Mouse (Mus musculus): ENCODE data around the gene Cyth3. TPM values are rescaled to one million over a fixed set of nuclear protein-coding genes. Genes with fewer than 3 reads are reported as not detected.

The Cyth3 gene
- polyA plus RNA-seq (2014; fragmentation: Nextera tagmentation; extraction: Ambion mirVana), result 51.6 and 52.2 TPM in 2 replicates

DNA sequence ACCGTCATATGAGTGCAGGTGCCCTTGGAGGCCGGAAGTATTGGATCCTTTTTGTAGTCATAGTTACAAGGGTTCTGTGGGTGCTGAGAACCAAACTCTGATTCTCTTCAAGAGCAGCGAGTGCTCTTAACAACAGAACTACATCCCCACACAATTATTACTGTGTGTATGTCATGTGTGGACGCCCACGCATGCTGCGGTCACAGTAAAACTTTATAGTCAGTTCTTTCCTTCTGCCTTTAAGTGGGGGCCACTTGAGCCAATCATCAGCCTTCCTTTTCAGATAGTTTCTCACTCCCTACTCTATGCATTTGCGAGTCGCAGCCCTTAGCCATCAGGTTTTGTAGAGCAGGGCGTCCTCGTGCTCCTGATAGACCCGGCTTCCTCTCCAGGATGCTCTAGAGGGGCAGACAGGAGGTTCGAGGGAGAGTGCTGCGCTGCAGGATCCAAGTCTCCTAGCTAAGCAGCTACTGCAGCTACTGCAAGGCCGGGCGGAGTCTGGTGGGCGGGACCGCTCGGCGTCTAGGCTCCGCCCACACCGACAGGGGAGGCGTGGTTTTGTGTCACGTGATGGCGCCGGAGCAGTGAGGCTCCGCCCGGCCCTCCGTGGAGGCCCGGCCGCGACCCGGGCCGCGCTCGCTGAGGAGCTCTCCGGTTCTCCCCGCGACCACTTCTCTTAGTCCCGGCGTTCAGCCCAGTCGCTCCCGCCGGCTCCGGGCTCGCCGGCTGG lies at the start of gene Cyth3:
Gene Cyth3 (plus strand): TSS at position 555 of the 730 bp plus-strand sequence.
- peak; percentile 91 for ATAC-seq (replicated peaks; ENCODE audit: low FRiP score, low TSS enrichment, low read depth)
- 8% methylated on average over 46 of the region's 46 CpGs for WGBS
- H3K27ac ChIP-seq (ENCODE audit: low read depth), result peak within 1 kb of the TSS; percentile 71
- H3K4me3 ChIP-seq (ENCODE audit: low read depth, low read length), result peak within 1 kb of the TSS; percentile 90
- H3K4me2 ChIP-seq (ENCODE audit: low read length), result peak within 1 kb of the TSS; percentile 82
- no peaks in the 10 kb centered on the region for H3K36me3 ChIP-seq (ENCODE audit: control insufficient read depth, insufficient read depth, low read length)
- peaks cover 30% of the 10 kb centered on the region for H3K4me1 ChIP-seq (replicated peaks; ENCODE audit: control insufficient read depth, insufficient read depth, low read length)
- no peaks in the 10 kb centered on the region for H3K9me3 ChIP-seq (ENCODE audit: control insufficient read depth, low read length)
- peak within 1 kb of the TSS; percentile 85 for H3K9ac ChIP-seq (ENCODE audit: low read length)
- H3K27me3 ChIP-seq (replicated peaks; ENCODE audit: control insufficient read depth, insufficient read depth, low read length), result no peaks in the 10 kb centered on the region
- peak; percentile 99 for DNase-seq (ENCODE audit: low spot score)

DNA sequence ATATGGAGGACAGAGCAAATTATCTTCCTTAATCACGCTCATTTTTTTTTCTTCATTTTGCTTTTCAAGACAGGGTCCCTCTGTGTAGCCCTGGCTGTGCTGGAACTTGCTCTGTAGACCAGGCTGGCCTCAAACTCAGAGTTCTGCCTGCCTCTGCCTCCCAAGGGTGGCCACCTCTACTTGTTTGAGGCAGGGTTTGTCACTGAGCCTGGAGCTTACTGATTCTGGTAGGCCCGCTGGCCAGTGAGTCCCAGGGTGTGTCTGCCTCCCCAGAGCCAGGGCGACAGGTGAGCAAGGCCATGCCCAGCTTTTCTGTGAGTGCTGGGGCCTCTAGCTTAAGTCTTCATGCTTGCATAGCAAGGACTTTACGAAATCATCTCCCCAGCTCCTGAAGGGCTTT lies 49.2 kb upstream of the Cyth3 start:
- Histone ChIP-seq H3K4me3 (ENCODE audit: low read depth, low read length) (no peak overlapping the region), H3K9ac (ENCODE audit: low read length) (no peak overlapping the region), H3K4me1 (replicated peaks; ENCODE audit: control insufficient read depth, insufficient read depth, low read length) (peaks cover 12% of the 10 kb centered on the region; the same call in 1 of the 2 replicates), H3K27me3 (replicated peaks; ENCODE audit: control insufficient read depth, insufficient read depth, low read length) (no peaks in the 10 kb centered on the region), H3K9me3 (ENCODE audit: control insufficient read depth, low read length) (no peaks in the 10 kb centered on the region), H3K36me3 (ENCODE audit: control insufficient read depth, insufficient read depth, low read length) (no peaks in the 10 kb centered on the region), H3K27ac (ENCODE audit: low read depth) (no peak overlapping the region), H3K4me2 (ENCODE audit: low read length) (no peak overlapping the region)
- DNase-seq (ENCODE audit: low spot score) (no peak), ATAC-seq (replicated peaks; ENCODE audit: low FRiP score, low TSS enrichment, low read depth) (no peak)
- 93% methylated on average over 4 of the region's 4 CpGs for WGBS

DNA sequence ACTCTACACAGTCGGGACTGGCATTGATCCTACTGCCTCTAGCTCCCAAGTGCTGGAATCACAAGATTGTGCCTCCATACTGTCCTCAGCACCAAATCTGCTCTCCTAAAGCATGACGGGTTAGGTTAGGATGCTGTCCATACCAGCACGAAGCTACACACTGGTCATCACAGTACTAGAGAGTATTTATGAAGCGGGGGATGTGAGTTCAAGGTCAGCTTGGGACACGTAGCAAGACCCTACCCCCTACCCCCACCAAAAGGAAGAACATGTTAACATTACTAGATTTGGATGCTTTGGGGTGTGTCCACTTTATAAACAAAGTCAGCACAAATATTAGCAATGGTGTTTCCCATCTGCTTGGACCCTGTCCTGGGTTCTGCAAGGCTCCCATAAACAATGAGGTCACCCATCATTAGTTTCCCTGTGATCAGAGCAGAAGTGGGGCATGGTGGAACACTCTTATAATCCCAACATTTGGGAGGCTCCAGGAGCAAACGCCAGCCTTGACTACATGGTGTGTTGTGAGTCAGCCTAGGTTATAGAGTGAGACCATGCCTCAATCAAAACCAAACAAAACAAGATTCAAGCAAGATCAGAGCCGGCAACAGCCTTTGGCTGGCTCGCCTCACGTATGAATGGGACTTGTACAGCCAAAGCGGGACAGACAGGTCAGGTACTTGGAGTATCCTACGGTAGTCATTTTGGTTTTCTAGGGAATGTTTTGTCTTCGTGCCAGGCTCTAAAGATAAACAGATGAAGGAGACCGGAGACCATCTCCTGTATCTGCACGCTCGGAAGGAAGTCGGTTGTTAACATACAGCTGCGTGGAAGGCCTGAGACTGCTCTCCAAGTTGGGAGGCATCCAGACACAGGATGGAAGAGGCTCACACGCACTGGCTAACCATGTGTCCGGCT lies 47.7 kb upstream of the Cyth3 start:
- H3K9me3 ChIP-seq (ENCODE audit: control insufficient read depth, low read length), result no peaks in the 10 kb centered on the region
- H3K9ac ChIP-seq (ENCODE audit: low read length), result no peak overlapping the region
- H3K4me1 ChIP-seq (replicated peaks; ENCODE audit: control insufficient read depth, insufficient read depth, low read length), result peaks cover 12% of the 10 kb centered on the region; the same call in 1 of the 2 replicates
- peak; percentile 60 for DNase-seq (ENCODE audit: low spot score)
- H3K27ac ChIP-seq (ENCODE audit: low read depth), result peak overlapping the region; percentile 62; the same call in 1 of the 2 replicates
- WGBS, result 49% methylated on average over 19 of the region's 19 CpGs
- H3K27me3 ChIP-seq (replicated peaks; ENCODE audit: control insufficient read depth, insufficient read depth, low read length), result no peaks in the 10 kb centered on the region
- H3K4me3 ChIP-seq (ENCODE audit: low read depth, low read length), result no peak overlapping the region
- no peaks in the 10 kb centered on the region for H3K36me3 ChIP-seq (ENCODE audit: control insufficient read depth, insufficient read depth, low read length)
- peak overlapping the region; percentile 20; the same call in 1 of the 2 replicates for H3K4me2 ChIP-seq (ENCODE audit: low read length)
- ATAC-seq (replicated peaks; ENCODE audit: low FRiP score, low TSS enrichment, low read depth), result peak; percentile 77

DNA sequence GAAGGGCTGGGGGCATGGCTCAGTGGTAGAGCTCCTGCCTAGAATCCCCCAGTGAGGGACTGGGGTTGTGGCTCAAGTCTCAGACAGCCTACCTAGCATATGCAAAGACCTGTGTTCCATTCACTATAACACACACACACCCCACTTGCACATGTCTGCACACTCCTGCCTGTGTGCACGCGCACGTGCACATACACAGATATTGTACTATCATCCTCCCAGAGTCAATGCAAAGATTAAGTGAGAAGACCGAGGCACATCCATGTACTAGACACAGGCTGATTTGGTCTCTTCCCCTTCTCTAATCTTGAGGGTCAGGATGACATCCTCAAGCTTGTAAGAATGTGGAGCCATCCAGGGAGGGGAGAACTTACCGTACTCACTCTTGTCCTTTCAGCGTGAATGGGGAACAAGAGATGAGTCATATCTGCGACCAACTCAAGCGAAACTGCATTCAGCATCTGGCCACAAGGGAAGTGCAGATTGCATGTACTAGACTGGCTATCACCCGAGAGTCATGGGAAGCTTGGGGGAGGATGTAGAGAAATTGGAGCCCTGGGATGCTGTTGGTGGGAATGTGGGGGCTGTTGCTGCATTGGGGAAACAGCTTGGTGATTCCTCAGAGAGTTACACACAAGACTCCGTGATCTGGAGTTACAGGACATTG lies 42.6 kb upstream of the Cyth3 start:
- no peaks in the 10 kb centered on the region for H3K36me3 ChIP-seq (ENCODE audit: control insufficient read depth, insufficient read depth, low read length)
- H3K27ac ChIP-seq (ENCODE audit: low read depth), result no peak overlapping the region
- H3K9me3 ChIP-seq (ENCODE audit: control insufficient read depth, low read length), result no peaks in the 10 kb centered on the region
- no peak overlapping the region for H3K4me3 ChIP-seq (ENCODE audit: low read depth, low read length)
- no peak overlapping the region for H3K4me2 ChIP-seq (ENCODE audit: low read length)
- 85% methylated on average over 10 of the region's 10 CpGs for WGBS
- DNase-seq (ENCODE audit: low spot score), result no peak
- no peaks in the 10 kb centered on the region for H3K27me3 ChIP-seq (replicated peaks; ENCODE audit: control insufficient read depth, insufficient read depth, low read length)
- H3K4me1 ChIP-seq (replicated peaks; ENCODE audit: control insufficient read depth, insufficient read depth, low read length), result peaks cover 6% of the 10 kb centered on the region; the same call in 1 of the 2 replicates
- no peak for ATAC-seq (replicated peaks; ENCODE audit: low FRiP score, low TSS enrichment, low read depth)
- no peak overlapping the region for H3K9ac ChIP-seq (ENCODE audit: low read length)

DNA sequence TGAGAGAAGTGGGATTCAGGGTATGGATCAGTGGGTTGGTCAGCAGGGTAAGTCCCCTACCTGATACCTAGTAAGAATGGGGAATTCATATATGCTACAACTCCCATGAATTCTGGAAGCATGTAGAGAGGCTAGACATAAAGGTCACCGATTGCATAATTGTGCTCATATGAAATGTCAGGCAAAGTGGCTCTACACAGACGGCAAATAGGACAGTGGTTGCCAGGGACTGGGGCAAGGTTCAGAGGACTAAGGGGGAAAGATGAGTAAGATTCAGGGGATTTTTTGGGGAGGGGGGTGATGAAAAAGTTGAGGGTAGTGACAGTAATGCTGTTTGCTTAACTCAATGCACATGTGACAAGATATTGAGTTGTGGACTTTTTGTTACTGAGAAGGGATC lies 41.3 kb upstream of the Cyth3 start:
- ATAC-seq (replicated peaks; ENCODE audit: low FRiP score, low TSS enrichment, low read depth) (no peak), DNase-seq (ENCODE audit: low spot score) (no peak)
- Histone ChIP-seq H3K27ac (ENCODE audit: low read depth) (no peak overlapping the region), H3K36me3 (ENCODE audit: control insufficient read depth, insufficient read depth, low read length) (no peaks in the 10 kb centered on the region), H3K9ac (ENCODE audit: low read length) (no peak overlapping the region), H3K4me1 (replicated peaks; ENCODE audit: control insufficient read depth, insufficient read depth, low read length) (no peaks in the 10 kb centered on the region), H3K9me3 (ENCODE audit: control insufficient read depth, low read length) (no peaks in the 10 kb centered on the region), H3K27me3 (replicated peaks; ENCODE audit: control insufficient read depth, insufficient read depth, low read length) (no peaks in the 10 kb centered on the region), H3K4me2 (ENCODE audit: low read length) (no peak overlapping the region), H3K4me3 (ENCODE audit: low read depth, low read length) (no peak overlapping the region)
- 84% methylated on average over 2 of the region's 2 CpGs for WGBS

DNA sequence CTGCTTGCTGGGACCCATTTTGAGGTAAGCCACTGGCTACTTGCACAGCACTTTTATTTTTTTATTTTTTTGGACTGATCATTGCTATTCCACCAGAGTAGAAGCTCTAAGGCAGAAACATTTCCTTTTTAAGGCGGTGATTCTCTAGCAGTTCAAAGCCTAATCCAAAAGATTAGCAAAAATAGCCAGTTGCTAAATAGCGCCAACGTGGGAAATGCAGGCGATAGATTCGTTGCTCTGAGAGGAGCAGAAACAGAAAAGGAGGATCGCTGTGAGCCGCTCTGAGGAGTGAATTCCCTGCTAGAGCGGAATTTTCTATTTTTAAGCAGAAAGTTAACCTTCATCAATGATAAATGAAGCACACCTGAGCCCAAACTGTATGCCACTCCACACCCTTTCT lies 40.4 kb upstream of the Cyth3 start:
- H3K36me3 ChIP-seq (ENCODE audit: control insufficient read depth, insufficient read depth, low read length), result no peaks in the 10 kb centered on the region
- no peak overlapping the region for H3K9ac ChIP-seq (ENCODE audit: low read length)
- 85% methylated on average over 8 of the region's 8 CpGs for WGBS
- no peak overlapping the region for H3K4me3 ChIP-seq (ENCODE audit: low read depth, low read length)
- no peaks in the 10 kb centered on the region for H3K4me1 ChIP-seq (replicated peaks; ENCODE audit: control insufficient read depth, insufficient read depth, low read length)
- H3K27ac ChIP-seq (ENCODE audit: low read depth), result no peak overlapping the region
- no peak overlapping the region for H3K4me2 ChIP-seq (ENCODE audit: low read length)
- no peaks in the 10 kb centered on the region for H3K27me3 ChIP-seq (replicated peaks; ENCODE audit: control insufficient read depth, insufficient read depth, low read length)
- ATAC-seq (replicated peaks; ENCODE audit: low FRiP score, low TSS enrichment, low read depth), result no peak
- no peak for DNase-seq (ENCODE audit: low spot score)
- H3K9me3 ChIP-seq (ENCODE audit: control insufficient read depth, low read length), result no peaks in the 10 kb centered on the region

DNA sequence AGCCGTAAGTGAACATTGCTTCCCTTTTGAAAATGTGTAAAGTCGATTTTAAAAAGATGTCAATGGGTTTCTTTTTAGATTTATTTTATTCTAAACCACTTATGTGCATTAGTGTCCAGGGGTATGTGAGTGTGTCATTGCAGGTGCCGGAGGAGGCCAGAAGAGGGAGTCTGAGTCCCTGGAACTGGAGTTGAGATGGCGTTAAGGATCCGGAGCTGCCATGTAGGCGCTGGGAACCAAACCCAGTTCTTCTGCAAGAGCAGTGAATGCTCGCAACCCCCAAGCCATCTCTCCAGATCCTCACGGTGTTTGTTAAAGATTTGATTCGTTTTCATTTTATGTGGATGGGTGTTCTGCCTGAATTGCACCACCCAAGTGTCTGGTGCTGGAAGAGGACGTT lies 39.2 kb upstream of the Cyth3 start:
- 94% methylated on average over 10 of the region's 10 CpGs for whole genome bisulfite sequencing
- Histone ChIP-seq H3K27me3 (replicated peaks; ENCODE audit: control insufficient read depth, insufficient read depth, low read length) (no peaks in the 10 kb centered on the region), H3K4me1 (replicated peaks; ENCODE audit: control insufficient read depth, insufficient read depth, low read length) (no peaks in the 10 kb centered on the region), H3K9ac (ENCODE audit: low read length) (no peak overlapping the region), H3K4me2 (ENCODE audit: low read length) (no peak overlapping the region), H3K9me3 (ENCODE audit: control insufficient read depth, low read length) (no peaks in the 10 kb centered on the region), H3K27ac (ENCODE audit: low read depth) (no peak overlapping the region), H3K4me3 (ENCODE audit: low read depth, low read length) (no peak overlapping the region), H3K36me3 (ENCODE audit: control insufficient read depth, insufficient read depth, low read length) (no peaks in the 10 kb centered on the region)
- ATAC-seq (replicated peaks; ENCODE audit: low FRiP score, low TSS enrichment, low read depth) (no peak), DNase-seq (ENCODE audit: low spot score) (no peak)

DNA sequence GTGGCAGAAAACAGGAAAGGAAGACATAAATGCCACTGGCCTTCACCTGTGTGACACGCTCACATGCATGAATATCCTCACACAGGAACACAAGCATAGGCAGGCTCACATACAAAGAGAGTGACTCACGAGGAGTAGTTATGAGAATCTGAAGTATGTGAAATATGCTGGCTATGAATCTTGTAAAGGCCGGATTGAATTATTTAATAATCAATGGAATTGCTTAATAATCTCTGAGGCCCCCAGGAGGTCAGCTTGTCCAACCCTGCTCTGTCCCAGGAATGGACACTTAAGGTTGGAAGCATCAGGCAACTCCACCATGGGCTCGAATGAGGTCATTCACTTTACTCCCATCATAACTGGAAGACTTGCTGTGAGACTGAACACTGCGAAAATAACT lies 37.3 kb upstream of the Cyth3 start:
- ATAC-seq (replicated peaks; ENCODE audit: low FRiP score, low TSS enrichment, low read depth) (no peak), DNase-seq (ENCODE audit: low spot score) (no peak)
- Histone ChIP-seq H3K27ac (ENCODE audit: low read depth) (no peak overlapping the region), H3K27me3 (replicated peaks; ENCODE audit: control insufficient read depth, insufficient read depth, low read length) (no peaks in the 10 kb centered on the region), H3K9ac (ENCODE audit: low read length) (no peak overlapping the region), H3K9me3 (ENCODE audit: control insufficient read depth, low read length) (no peaks in the 10 kb centered on the region), H3K4me2 (ENCODE audit: low read length) (no peak overlapping the region), H3K4me3 (ENCODE audit: low read depth, low read length) (no peak overlapping the region), H3K36me3 (ENCODE audit: control insufficient read depth, insufficient read depth, low read length) (no peaks in the 10 kb centered on the region), H3K4me1 (replicated peaks; ENCODE audit: control insufficient read depth, insufficient read depth, low read length) (no peaks in the 10 kb centered on the region)
- 72% methylated on average over 5 of the region's 5 CpGs for WGBS
